ENCODE assay signal across 8 mouse cellular contexts in genomic region chr13:73626745-73627549, GRCm38 (mm10). TPM values are rescaled to one million over a fixed set of nuclear protein-coding genes. Genes with fewer than 3 reads are reported as not detected.
DNase-seq lines count a peak whose midpoint lies in the region; ATAC-seq lines count a peak whose summit lies in the region.

Gene Tert (plus strand): TSS chr13:73626911.

- DNase-seq in cerebellum, adult 9-10 months, result peak; percentile 41
- peak; percentile 20 to 38 for DNase-seq in frontal cortex, postnatal 10 days (ENCODE audit: low spot score in 2 of 2)
- DNase-seq in intestine, embryonic 14.5 days (ENCODE audit: low spot score), result peak; percentile 77
- peak; percentile 82 for DNase-seq in midbrain, embryonic 14.5 days
- DNase-seq in spleen, postnatal 10 days (ENCODE audit: low spot score in 2 of 2), result peak; percentile 14 to 59

- 9% methylated on average over 47 of the region's 47 CpGs for WGBS in intestine, embryonic 14.5 days
- 5% methylated on average over 47 of the region's 47 CpGs for WGBS in limb, embryonic 13.5 days
- WGBS in midbrain, embryonic 14.5 days, result 9% methylated on average over 47 of the region's 47 CpGs

- H3K27me3 ChIP-seq in erythroblast, embryonic 14.5 days (ENCODE audit: control insufficient read depth), result peaks cover 8% of the 10 kb centered on the region
- no peaks in the 10 kb centered on the region for H3K27me3 ChIP-seq in intestine, embryonic 14.5 days (replicated peaks; ENCODE audit: control insufficient read depth, insufficient read depth, low read length)
- no peaks in the 10 kb centered on the region for H3K27me3 ChIP-seq in limb, embryonic 13.5 days
- H3K27me3 ChIP-seq in midbrain, embryonic 14.5 days (ENCODE audit: control insufficient read depth, insufficient read depth, low read length), result no peaks in the 10 kb centered on the region

- no peaks in the 10 kb centered on the region for H3K9me3 ChIP-seq in erythroblast, embryonic 14.5 days (ENCODE audit: control insufficient read depth, low read length)
- H3K9me3 ChIP-seq in intestine, embryonic 14.5 days (ENCODE audit: control insufficient read depth, low read length), result no peaks in the 10 kb centered on the region
- no peaks in the 10 kb centered on the region for H3K9me3 ChIP-seq in limb, embryonic 13.5 days
- H3K9me3 ChIP-seq in midbrain, embryonic 14.5 days (ENCODE audit: control insufficient read depth, low read length), result no peaks in the 10 kb centered on the region

- peak within 1 kb of the TSS; percentile 97 for H3K4me2 ChIP-seq in intestine, embryonic 14.5 days (ENCODE audit: low read length)
- H3K4me2 ChIP-seq in limb, embryonic 13.5 days (replicated peaks), result peak within 1 kb of the TSS; percentile 97
- peak within 1 kb of the TSS; percentile 96 for H3K4me2 ChIP-seq in midbrain, embryonic 14.5 days (ENCODE audit: low read length)

- H3K4me1 ChIP-seq in erythroblast, embryonic 14.5 days (ENCODE audit: control insufficient read depth), result peaks cover 10% of the 10 kb centered on the region
- H3K4me1 ChIP-seq in intestine, embryonic 14.5 days (replicated peaks; ENCODE audit: control insufficient read depth, insufficient read depth, low read length), result no peaks in the 10 kb centered on the region; the same call in 1 of the 2 replicates
- peaks cover 33% of the 10 kb centered on the region for H3K4me1 ChIP-seq in limb, embryonic 13.5 days
- peaks cover 12% of the 10 kb centered on the region; the same call in 1 of the 2 replicates for H3K4me1 ChIP-seq in midbrain, embryonic 14.5 days (ENCODE audit: control insufficient read depth, insufficient read depth, low read length)

- ATAC-seq in erythroblast, adult 5-6 weeks (replicated peaks; ENCODE audit: low FRiP score, poor library complexity, severe bottlenecking), result no peak
- peak; percentile 88 for ATAC-seq in intestine, embryonic 14.5 days (replicated peaks; ENCODE audit: low FRiP score, low TSS enrichment, low read depth)
- ATAC-seq in limb, embryonic 13.5 days (ENCODE audit: low FRiP score, low read depth), result peak; percentile 87
- ATAC-seq in midbrain, embryonic 14.5 days (ENCODE audit: low FRiP score, low TSS enrichment), result peak; percentile 84

- peaks cover 4% of the 10 kb centered on the region for H3K36me3 ChIP-seq in erythroblast, embryonic 14.5 days (ENCODE audit: control insufficient read depth)
- H3K36me3 ChIP-seq in intestine, embryonic 14.5 days (ENCODE audit: control insufficient read depth, insufficient read depth, low read length), result 0 out of 2 replicates have a peak, but pooled peaks cover 3% of the 10 kb centered on the region
- H3K36me3 ChIP-seq in limb, embryonic 13.5 days, result peaks cover 19% of the 10 kb centered on the region
- H3K36me3 ChIP-seq in midbrain, embryonic 14.5 days (ENCODE audit: control insufficient read depth, insufficient read depth, low read length), result no peaks in the 10 kb centered on the region

- H3K4me3 ChIP-seq in erythroblast, embryonic 14.5 days (replicated peaks), result peak within 1 kb of the TSS; percentile 54
- peak within 1 kb of the TSS; percentile 65 for H3K4me3 ChIP-seq in intestine, embryonic 14.5 days (ENCODE audit: low read depth, low read length)
- H3K4me3 ChIP-seq in limb, embryonic 13.5 days, result peak within 1 kb of the TSS; percentile 69
- peak within 1 kb of the TSS; percentile 54 for H3K4me3 ChIP-seq in midbrain, embryonic 14.5 days (replicated peaks; ENCODE audit: low read depth, low read length)

- no peak within 1 kb of the TSS for H3K27ac ChIP-seq in intestine, embryonic 14.5 days (ENCODE audit: low read depth)
- no peak within 1 kb of the TSS; the same call in 1 of the 2 replicates for H3K27ac ChIP-seq in limb, embryonic 13.5 days
- H3K27ac ChIP-seq in midbrain, embryonic 14.5 days (replicated peaks; ENCODE audit: low read depth, low read length), result peak within 1 kb of the TSS; percentile 26; the same call in 1 of the 2 replicates

- peak within 1 kb of the TSS; percentile 66 for H3K9ac ChIP-seq in intestine, embryonic 14.5 days (ENCODE audit: low read length)
- H3K9ac ChIP-seq in limb, embryonic 13.5 days, result peak within 1 kb of the TSS; percentile 79
- peak within 1 kb of the TSS; percentile 70 for H3K9ac ChIP-seq in midbrain, embryonic 14.5 days (replicated peaks; ENCODE audit: low read length)

RNA-seq across cellular contexts. Expression of gene Tert, which starts in this region (rescaled TPM):
- polyA plus RNA-seq in erythroblast, embryonic 14.5 days (2012), result 0.02 TPM in 1 of 2 replicates, not detected in the other
- total RNA-seq in erythroblast, adult 5-6 weeks (2015; ENCODE audit: low replicate concordance), result not detected in 2 replicates
- not detected in 2 replicates for total RNA-seq in erythroblast, adult 5-6 weeks (2017; ENCODE audit: low replicate concordance)
- polyA plus RNA-seq in intestine, embryonic 14.5 days (2014; fragmentation: Nextera tagmentation; extraction: Ambion mirVana), result 4.5 and 5.0 TPM in 2 replicates
- 9.5 and 10.6 TPM in 2 replicates for polyA plus RNA-seq in limb, embryonic 13.5 days (2015; fragmentation: Nextera tagmentation; extraction: Ambion mirVana)
- 4.0 and 4.2 TPM in 2 replicates for polyA plus RNA-seq in midbrain, embryonic 14.5 days (2014; fragmentation: Nextera tagmentation; extraction: Ambion mirVana)

Comparison
In these comparisons a context has a peak if more than half of its experiments do, and no peak if none do; other contexts are left out.
1. DNase-seq: peak in every context shown above with its lines; median percentile 82 in midbrain, embryonic 14.5 days; 77 in intestine, embryonic 14.5 days; 41 in cerebellum, adult 9-10 months; 36 in spleen, postnatal 10 days; 29 in frontal cortex, postnatal 10 days.